Mouse (Mus musculus): ENCODE results near the gene Samd13. TPM values are rescaled to one million over a fixed set of nuclear protein-coding genes. Genes with fewer than 3 reads are reported as not detected.

Samd13 gene
- polyA plus RNA-seq, 1 experiment from 2014 or later = 0.20 TPM

- Histone ChIP-seq H3K27ac (ENCODE audit: low read depth, low read length) (no peak within 1 kb of the TSS), H3K36me3 (ENCODE audit: control insufficient read depth, insufficient read depth, low read length) (no peaks in the 10 kb centered on the region)
- WGBS = 93% methylated on average over 4 of the region's 4 CpGs
These were observed 69.9 kb downstream of the Samd13 start, which contains the start of gene Dnase2b for GRCm38 (mm10) chr3:146615496-146615895. Gene Dnase2b (minus strand): TSS chr3:146615596.

GRCm38 (mm10) chr3:146611821-146612220, 73.6 kb downstream of the Samd13 start:
- Histone ChIP-seq H3K27ac (ENCODE audit: low read depth, low read length) (no peak overlapping the region), H3K9me3 (ENCODE audit: control insufficient read depth, low read length) (no peaks in the 10 kb centered on the region), H3K4me1 (ENCODE audit: control insufficient read depth, insufficient read depth, low read depth, low read length) (peaks cover 4% of the 10 kb centered on the region; the same call in 1 of the 2 replicates), H3K36me3 (ENCODE audit: control insufficient read depth, insufficient read depth, low read length) (no peaks in the 10 kb centered on the region), H3K4me2 (ENCODE audit: low read length) (no peak overlapping the region), H3K9ac (ENCODE audit: low read depth, low read length) (no peak overlapping the region), H3K4me3 (ENCODE audit: low read length) (no peak overlapping the region), H3K27me3 (replicated peaks; ENCODE audit: control insufficient read depth, insufficient read depth, low read length) (no peaks in the 10 kb centered on the region)
- 73% methylated on average over 4 of the region's 4 CpGs for WGBS
- no peak for ATAC-seq

More at GRCm38 (mm10) chr3:146615496-146615895, 69.9 kb downstream of the Samd13 start, which contains the start of gene Dnase2b:
- Histone ChIP-seq H3K9me3 (ENCODE audit: control insufficient read depth, low read length) (no peaks in the 10 kb centered on the region), H3K4me2 (ENCODE audit: low read length) (no peak within 1 kb of the TSS), H3K9ac (ENCODE audit: low read depth, low read length) (no peak within 1 kb of the TSS), H3K27me3 (replicated peaks; ENCODE audit: control insufficient read depth, insufficient read depth, low read length) (no peaks in the 10 kb centered on the region), H3K4me3 (ENCODE audit: low read length) (no peak within 1 kb of the TSS), H3K4me1 (ENCODE audit: control insufficient read depth, insufficient read depth, low read depth, low read length) (no peaks in the 10 kb centered on the region)
- no peak for ATAC-seq

GRCm38 (mm10) chr3:146611261-146611660, 74.1 kb downstream of the Samd13 start:
- Histone ChIP-seq H3K4me3 (ENCODE audit: low read length) (no peak overlapping the region), H3K4me1 (ENCODE audit: control insufficient read depth, insufficient read depth, low read depth, low read length) (peaks cover 4% of the 10 kb centered on the region; the same call in 1 of the 2 replicates), H3K27ac (ENCODE audit: low read depth, low read length) (no peak overlapping the region), H3K36me3 (ENCODE audit: control insufficient read depth, insufficient read depth, low read length) (no peaks in the 10 kb centered on the region), H3K4me2 (ENCODE audit: low read length) (no peak overlapping the region), H3K9me3 (ENCODE audit: control insufficient read depth, low read length) (no peaks in the 10 kb centered on the region), H3K27me3 (replicated peaks; ENCODE audit: control insufficient read depth, insufficient read depth, low read length) (no peaks in the 10 kb centered on the region), H3K9ac (ENCODE audit: low read depth, low read length) (no peak overlapping the region)
- whole genome bisulfite sequencing = 65% methylated on average over 4 of the region's 4 CpGs
- no peak for ATAC-seq

GRCm38 (mm10) chr3:146610322-146610721, 75.1 kb downstream of the Samd13 start:
- WGBS = 84% methylated on average over 10 of the region's 10 CpGs
- no peak for ATAC-seq
- Histone ChIP-seq H3K4me3 (ENCODE audit: low read length) (no peak overlapping the region), H3K27ac (ENCODE audit: low read depth, low read length) (no peak overlapping the region), H3K9me3 (ENCODE audit: control insufficient read depth, low read length) (no peaks in the 10 kb centered on the region), H3K4me2 (ENCODE audit: low read length) (no peak overlapping the region), H3K4me1 (ENCODE audit: control insufficient read depth, insufficient read depth, low read depth, low read length) (peaks cover 4% of the 10 kb centered on the region; the same call in 1 of the 2 replicates), H3K9ac (ENCODE audit: low read depth, low read length) (no peak overlapping the region), H3K36me3 (ENCODE audit: control insufficient read depth, insufficient read depth, low read length) (no peaks in the 10 kb centered on the region), H3K27me3 (replicated peaks; ENCODE audit: control insufficient read depth, insufficient read depth, low read length) (no peaks in the 10 kb centered on the region)

GRCm38 (mm10) chr3:146607368-146607767, 78.0 kb downstream of the Samd13 start:
- Histone ChIP-seq H3K9ac (ENCODE audit: low read depth, low read length) (no peak overlapping the region), H3K4me2 (ENCODE audit: low read length) (no peak overlapping the region), H3K4me1 (ENCODE audit: control insufficient read depth, insufficient read depth, low read depth, low read length) (peaks cover 4% of the 10 kb centered on the region; the same call in 1 of the 2 replicates), H3K36me3 (ENCODE audit: control insufficient read depth, insufficient read depth, low read length) (no peaks in the 10 kb centered on the region), H3K27ac (ENCODE audit: low read depth, low read length) (peak overlapping the region; percentile 41; the same call in 1 of the 2 replicates), H3K4me3 (ENCODE audit: low read length) (no peak overlapping the region), H3K9me3 (ENCODE audit: control insufficient read depth, low read length) (no peaks in the 10 kb centered on the region), H3K27me3 (replicated peaks; ENCODE audit: control insufficient read depth, insufficient read depth, low read length) (no peaks in the 10 kb centered on the region)
- ATAC-seq = peak; percentile 82
- WGBS = 13% methylated on average over 1 of the region's 1 CpGs

GRCm38 (mm10) chr3:146604647-146605046, 80.7 kb downstream of the Samd13 start:
- Histone ChIP-seq H3K9ac (ENCODE audit: low read depth, low read length) (no peak overlapping the region), H3K27ac (ENCODE audit: low read depth, low read length) (no peak overlapping the region), H3K4me2 (ENCODE audit: low read length) (no peak overlapping the region), H3K4me3 (ENCODE audit: low read length) (no peak overlapping the region), H3K27me3 (replicated peaks; ENCODE audit: control insufficient read depth, insufficient read depth, low read length) (no peaks in the 10 kb centered on the region), H3K36me3 (ENCODE audit: control insufficient read depth, insufficient read depth, low read length) (no peaks in the 10 kb centered on the region), H3K4me1 (ENCODE audit: control insufficient read depth, insufficient read depth, low read depth, low read length) (peaks cover 4% of the 10 kb centered on the region; the same call in 1 of the 2 replicates), H3K9me3 (ENCODE audit: control insufficient read depth, low read length) (no peaks in the 10 kb centered on the region)
- no peak for ATAC-seq
- WGBS = 77% methylated on average over 9 of the region's 9 CpGs

- Histone ChIP-seq H3K4me3 (ENCODE audit: low read length) (no peak overlapping the region), H3K27me3 (replicated peaks; ENCODE audit: control insufficient read depth, insufficient read depth, low read length) (no peaks in the 10 kb centered on the region), H3K36me3 (ENCODE audit: control insufficient read depth, insufficient read depth, low read length) (no peaks in the 10 kb centered on the region), H3K27ac (ENCODE audit: low read depth, low read length) (no peak overlapping the region), H3K9ac (ENCODE audit: low read depth, low read length) (no peak overlapping the region), H3K9me3 (ENCODE audit: control insufficient read depth, low read length) (no peaks in the 10 kb centered on the region), H3K4me2 (ENCODE audit: low read length) (no peak overlapping the region), H3K4me1 (ENCODE audit: control insufficient read depth, insufficient read depth, low read depth, low read length) (peaks cover under 1% of the 10 kb centered on the region; the same call in 1 of the 2 replicates)
- 95% methylated on average over 3 of the region's 3 CpGs for WGBS
- ATAC-seq = no peak
These were observed 82.9 kb downstream of the Samd13 start for GRCm38 (mm10) chr3:146602531-146602930.

- Histone ChIP-seq H3K4me1 (ENCODE audit: control insufficient read depth, insufficient read depth, low read depth, low read length) (no peaks in the 10 kb centered on the region), H3K27me3 (replicated peaks; ENCODE audit: control insufficient read depth, insufficient read depth, low read length) (no peaks in the 10 kb centered on the region), H3K36me3 (ENCODE audit: control insufficient read depth, insufficient read depth, low read length) (no peaks in the 10 kb centered on the region), H3K9me3 (ENCODE audit: control insufficient read depth, low read length) (no peaks in the 10 kb centered on the region), H3K27ac (ENCODE audit: low read depth, low read length) (no peak overlapping the region), H3K9ac (ENCODE audit: low read depth, low read length) (no peak overlapping the region), H3K4me3 (ENCODE audit: low read length) (no peak overlapping the region), H3K4me2 (ENCODE audit: low read length) (no peak overlapping the region)
- no peak for ATAC-seq
- WGBS = 100% methylated on average over 2 of the region's 2 CpGs
These were observed 84.2 kb downstream of the Samd13 start for GRCm38 (mm10) chr3:146601205-146601604.

GRCm38 (mm10) chr3:146599198-146599900, 86.0 kb downstream of the Samd13 start:
- Histone ChIP-seq H3K4me2 (ENCODE audit: low read length) (no peak overlapping the region), H3K9me3 (ENCODE audit: control insufficient read depth, low read length) (no peaks in the 10 kb centered on the region), H3K27me3 (replicated peaks; ENCODE audit: control insufficient read depth, insufficient read depth, low read length) (no peaks in the 10 kb centered on the region), H3K4me3 (ENCODE audit: low read length) (no peak overlapping the region), H3K4me1 (ENCODE audit: control insufficient read depth, insufficient read depth, low read depth, low read length) (no peaks in the 10 kb centered on the region), H3K27ac (ENCODE audit: low read depth, low read length) (no peak overlapping the region), H3K36me3 (ENCODE audit: control insufficient read depth, insufficient read depth, low read length) (no peaks in the 10 kb centered on the region), H3K9ac (ENCODE audit: low read depth, low read length) (no peak overlapping the region)
- no peak for ATAC-seq
- WGBS = 89% methylated on average over 6 of the region's 6 CpGs
